Mouse (Mus musculus) ovary, postnatal 10 days (tissue): ENCODE results near the gene Adamts3.

Experiments used
- DNase-seq: peaks from one replicate; pipeline ENCODE4 v3.0.0; 2022; ENCODE audit warnings: low spot score

Adamts3 gene

DNA sequence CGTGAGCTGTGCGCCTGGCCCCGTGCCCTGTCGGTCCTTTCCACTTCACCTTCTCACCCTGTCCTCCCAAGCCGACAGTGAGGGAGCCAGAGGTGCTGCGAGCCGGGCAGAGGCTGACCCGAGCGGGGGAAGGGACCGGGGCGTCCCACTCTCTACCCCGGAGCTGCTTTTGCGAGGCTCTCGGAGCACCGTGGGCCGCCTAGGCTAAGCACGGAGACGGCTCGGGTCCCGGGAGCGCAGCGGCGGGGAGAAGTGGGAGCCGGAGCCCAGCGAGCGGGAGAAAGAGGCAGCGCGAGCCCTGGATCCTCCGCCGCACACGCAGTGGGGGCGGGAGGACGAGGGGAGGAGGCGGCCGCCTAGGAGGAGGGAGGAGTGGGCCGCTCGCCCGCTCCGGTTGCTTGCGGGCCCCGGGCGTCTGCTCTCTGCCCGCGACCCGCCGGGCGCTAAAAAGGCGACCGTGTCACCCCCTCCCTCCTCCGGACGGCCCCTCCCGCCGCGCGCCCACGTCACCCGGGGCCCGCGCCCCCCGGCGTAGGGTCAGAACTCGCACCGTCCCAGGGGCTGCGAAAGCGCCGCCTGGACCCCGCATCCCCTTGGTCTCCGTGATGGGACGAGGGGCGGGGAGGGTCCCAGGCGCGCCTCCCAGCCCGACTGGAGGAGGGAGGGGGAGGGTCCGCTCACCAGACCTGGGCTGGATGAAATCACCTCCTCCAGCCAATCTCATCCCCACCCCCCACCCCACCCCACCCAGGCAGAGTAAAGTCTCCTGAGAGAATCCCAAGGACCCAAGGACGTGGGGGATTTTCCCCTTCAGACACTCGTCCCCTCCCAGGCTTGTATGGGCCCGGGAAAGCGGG lies at the start of gene Adamts3:
Adamts3 (minus strand) TSS at position 284 of the 857 bp plus-strand sequence.
- DNase-seq, result peak; percentile 39

DNA sequence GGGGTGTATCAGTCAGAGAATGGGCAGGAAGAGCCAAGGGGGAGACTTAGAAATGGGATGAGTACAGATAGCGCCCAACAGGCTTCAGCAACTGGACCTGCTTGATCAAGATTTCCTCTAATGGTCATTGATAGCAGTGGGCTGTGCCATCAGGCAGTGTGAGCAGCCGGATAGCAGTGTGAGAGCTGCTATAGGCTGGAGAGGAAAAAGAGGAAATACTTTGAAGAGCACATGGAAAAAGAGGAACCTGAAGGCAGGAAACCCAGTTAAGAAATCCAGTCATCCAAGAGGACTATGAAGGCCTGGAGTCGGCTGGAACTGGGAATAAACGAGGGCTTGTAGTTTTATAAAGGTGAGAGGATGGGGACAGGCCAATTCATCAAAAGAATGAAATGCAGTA lies 48.4 kb upstream of the Adamts3 start:
- no peak for DNase-seq

DNA sequence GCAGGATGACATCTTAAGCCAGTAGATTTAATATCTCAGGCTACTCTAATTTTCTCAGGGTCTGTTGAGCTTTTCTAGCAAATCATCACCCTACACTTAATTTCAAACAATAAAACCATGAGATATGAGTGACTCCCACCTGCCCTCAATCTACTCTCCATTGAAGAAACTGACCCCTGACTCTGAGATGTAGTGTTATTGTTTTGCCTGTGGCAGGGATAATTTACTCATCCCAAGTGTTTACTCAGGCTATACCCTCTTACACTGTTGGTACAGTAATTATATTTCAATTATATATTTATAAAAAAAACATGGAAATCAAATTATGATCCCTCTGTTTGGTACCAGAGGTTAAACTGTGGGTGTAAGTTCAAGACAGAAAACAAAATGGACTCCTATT lies 29.2 kb upstream of the Adamts3 start:
- no peak for DNase-seq

DNA sequence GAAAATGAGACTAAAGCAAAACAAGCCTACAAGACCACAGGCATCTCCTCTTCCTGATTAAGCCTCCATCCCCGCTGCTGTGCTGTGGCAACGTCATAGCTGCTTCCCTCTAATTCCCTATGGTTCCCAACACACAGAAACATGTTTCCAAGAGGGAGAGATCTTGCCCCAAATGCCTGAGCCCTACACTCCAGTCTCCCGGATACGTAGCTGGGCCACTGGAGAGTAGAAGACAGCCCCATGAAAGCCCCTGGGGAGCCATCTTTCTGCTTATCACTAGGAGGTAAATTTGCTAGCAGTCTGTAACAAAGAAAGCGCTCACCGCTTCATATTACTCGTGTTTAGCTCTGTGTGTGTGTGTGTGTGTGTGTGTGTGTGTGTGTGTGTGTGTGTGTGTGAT lies 28.8 kb upstream of the Adamts3 start:
- no peak for DNase-seq

DNA sequence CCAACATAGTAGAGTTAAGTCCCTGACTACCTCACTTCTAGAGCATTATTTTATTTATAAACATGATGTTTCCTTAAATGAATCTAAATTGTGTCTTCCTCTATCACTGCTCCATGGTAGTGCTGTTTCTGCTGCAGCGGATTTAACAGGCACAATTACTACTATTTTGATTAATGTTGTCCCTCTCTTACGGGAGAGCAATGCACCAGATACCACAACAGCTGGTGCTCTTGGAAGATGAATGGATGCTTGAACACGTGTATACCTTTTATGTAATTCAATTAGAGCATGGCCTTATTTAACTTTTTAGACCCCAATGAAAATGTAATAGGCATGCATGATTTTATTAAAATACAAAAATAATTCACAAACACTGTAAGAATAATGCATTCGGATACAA lies 28.4 kb upstream of the Adamts3 start:
- DNase-seq, result no peak

DNA sequence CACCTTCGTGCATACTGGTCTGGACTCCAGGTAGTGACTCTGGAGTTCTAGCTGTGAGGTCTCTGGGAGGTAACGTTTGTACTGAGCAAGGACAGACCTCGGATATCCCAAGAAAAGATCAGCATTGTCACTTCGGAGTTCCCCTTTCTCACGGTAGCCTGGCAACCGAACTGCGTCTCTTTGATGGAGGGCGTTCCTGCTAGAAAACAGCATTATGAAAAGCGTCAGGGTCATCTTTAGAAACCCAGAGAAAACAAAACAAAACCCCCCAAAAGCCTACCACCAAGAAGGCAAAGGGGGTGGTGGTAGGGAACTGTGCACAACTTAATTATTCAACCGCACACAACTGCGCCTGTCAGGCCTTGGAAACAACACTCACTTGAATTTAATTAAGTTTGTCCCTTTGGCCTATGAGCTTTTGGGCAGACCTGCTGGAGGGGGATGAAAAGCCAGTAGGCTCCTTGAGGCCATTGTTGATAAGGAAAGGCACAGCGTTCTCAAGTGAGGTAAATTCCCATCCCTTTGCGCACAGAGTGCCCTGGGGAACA lies 23.8 kb upstream of the Adamts3 start:
- DNase-seq, result no peak

DNA sequence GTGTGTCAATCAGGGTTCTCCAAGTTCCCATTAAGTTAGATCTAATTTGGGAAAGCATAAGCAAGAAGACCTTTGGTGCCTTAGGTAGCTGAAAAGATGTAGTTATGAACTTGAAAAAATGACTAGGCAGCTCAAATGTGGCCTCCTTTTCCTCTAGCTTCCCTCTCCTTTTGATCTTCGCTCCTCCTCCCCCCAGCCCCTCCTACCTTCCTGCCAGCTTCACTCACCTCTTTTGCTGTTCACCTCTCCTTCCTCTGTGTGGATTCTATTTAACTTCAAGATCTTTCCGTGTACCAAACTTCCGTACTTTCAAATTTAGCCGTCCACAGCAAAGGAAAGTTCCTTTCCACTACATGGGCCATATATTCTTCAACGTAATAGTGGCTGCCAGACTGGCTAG lies 17.9 kb upstream of the Adamts3 start:
- DNase-seq, result no peak

DNA sequence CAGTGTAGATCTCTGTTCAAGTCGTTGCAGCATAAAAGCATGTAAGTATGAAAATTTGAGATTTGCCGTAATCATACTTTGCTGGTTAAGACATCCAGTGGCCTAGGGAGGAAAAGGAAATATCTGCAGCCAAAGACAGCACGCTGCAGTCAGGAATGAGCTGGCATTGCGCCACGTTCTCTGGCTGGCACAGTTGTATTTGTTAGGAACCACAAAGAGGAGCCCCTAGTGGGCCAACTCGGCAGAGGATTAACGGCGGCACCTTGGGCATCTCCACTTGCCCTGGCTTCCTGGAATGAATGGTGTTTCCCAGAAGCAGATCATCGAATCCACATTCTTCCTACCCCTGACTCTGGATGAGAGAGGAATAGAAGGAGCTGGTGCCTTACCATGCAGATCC lies 14.4 kb upstream of the Adamts3 start:
- no peak for DNase-seq

DNA sequence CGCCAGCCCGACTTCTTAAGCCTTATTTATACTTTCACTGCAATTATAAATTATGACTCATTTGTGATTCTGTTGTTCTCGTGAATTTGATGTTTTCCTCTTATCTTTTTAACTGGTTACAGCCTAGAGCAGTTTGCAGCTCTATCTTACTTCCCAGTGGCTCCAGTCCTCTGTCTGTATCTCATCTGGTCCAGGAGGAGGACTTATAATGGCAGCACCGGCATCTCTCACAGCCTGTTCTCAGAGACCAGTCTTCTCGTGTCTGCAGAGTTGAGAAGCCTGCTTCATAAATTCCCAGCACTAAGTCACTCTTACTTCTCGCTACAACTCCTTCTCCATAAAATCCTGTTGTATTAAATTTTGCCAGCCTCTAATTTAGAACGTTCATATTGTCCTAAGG lies 12.4 kb upstream of the Adamts3 start:
- DNase-seq, result no peak

DNA sequence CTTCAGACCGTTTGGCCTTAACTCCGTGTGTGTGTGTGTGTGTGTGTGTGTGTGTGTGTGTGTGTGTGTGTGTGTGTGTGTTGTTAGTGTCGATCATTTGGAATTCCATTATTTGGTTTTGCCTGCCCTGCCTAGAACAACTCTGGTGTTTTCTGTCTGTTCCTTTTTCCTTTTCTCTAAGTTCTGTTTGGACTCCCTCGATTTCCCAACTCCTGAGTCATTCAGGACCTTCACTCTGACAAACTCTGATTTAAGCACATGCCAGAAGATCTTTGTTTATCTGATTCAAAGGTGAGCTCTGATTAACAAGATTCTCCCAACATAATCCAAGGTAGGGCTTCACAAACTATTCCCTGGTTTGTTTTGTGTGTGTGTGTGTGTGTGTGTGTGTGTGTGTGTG lies 1.9 kb upstream of the Adamts3 start:
- DNase-seq, result no peak

DNA sequence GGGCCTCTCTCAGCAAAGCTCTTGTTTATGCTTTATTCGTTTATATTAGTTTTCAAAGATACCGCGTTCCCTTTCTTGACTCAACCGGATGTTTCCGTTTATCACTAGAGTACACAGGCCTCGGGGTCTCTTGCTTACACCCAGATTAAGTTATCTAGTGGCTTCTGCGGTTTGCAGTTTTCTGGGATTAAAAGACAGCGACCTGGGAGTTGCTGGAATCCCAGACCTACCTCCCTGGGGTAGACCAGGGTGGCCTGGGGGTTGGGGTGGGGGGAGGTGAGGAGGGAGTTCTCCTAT lies 722 bp upstream of the Adamts3 start:
- no peak for DNase-seq

DNA sequence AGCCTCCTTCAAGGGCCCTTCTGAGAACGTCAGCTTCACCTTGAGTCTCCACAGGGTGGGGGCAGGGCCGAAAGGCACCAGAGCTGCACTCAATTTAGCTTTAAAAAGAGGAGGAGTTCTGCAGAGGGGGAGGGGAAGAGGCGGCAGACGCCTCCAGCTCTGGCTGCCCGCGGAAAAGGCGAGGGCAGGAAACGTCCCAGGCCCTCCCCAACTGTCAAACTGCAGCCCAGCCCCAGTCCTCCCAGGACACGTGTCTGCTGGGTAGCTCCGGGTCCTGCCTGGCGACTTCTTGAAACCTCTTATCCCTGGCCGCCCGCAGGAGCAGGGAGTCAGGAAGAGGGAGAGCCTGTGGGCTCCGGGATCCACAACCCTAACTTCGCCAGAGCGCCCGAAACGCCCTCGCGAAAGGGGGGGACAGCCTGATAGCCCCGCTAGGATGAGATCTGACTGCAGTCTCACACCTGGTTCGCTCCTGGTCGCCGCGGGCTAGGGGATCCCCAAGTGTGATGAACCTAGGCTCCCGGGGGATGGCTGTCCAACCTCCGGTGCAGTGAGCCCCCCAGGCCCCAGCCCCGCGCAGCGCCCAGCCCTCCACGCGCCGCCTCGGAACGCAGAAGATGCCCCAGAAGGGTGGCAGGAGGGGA lies 921 bp downstream of the Adamts3 start:
- peak; percentile 13 for DNase-seq

DNA sequence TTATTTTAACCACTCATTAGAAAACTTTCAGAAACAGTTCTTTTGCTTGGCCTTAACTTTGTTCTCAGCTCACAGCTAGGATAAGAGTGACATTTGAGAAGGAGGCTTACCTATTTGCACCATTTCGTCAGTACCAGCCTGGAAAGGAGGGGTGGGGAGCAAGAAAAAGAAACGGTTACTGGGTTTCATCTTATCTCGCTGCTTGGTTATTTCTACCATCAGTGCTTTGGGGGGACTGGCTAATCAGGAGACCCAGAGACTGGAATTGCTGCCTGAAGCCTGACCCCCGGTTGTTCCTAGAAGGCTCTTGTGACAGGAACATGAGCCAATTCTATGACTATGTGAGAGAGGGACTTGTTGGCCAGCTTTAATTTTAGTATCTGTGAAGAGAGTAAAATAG lies 1.7 kb downstream of the Adamts3 start:
- no peak for DNase-seq

DNA sequence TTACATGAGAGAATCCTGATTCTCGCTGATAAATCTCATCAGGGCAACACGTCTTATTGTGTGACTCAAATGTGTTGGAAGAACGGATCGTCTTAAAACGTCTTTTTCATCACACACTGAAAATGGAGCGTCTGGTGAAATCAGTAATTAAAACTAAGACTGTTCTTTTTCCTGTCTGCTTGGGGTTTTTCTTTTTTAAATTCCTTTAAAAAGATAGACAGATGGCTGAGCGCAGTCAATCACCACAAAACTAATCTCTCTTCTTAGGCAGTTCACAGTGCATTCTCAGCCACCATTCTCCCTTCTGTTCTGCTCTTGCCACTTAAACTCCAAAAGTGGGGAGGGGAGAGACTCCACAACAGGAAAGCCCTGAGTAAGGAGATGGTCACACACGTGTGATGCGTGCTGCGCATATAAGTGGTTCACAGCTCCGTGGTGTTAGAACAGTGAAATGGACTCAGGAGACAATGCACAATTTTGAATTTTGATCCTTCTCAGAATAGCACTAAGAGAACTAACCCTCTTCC lies 4.2 kb downstream of the Adamts3 start:
- DNase-seq, result no peak

DNA sequence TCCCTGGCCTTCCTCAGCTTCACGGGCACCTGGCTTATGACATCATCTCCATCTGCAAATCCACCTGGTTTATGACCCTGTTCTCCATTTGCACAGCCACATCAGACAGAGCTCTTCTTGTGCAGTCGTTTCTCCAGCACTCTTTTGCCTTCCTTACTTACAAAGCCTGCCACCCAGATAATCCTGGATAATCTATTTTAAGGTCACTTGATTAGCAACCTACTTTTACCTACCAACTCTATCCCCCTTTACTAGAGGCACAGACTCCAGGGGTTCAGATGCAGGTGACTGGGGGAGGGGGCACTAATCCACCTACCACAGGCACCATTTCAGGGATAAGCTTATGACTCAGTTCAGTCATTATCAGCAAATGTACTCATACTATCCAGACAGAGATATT lies 10.5 kb downstream of the Adamts3 start:
- no peak for DNase-seq

DNA sequence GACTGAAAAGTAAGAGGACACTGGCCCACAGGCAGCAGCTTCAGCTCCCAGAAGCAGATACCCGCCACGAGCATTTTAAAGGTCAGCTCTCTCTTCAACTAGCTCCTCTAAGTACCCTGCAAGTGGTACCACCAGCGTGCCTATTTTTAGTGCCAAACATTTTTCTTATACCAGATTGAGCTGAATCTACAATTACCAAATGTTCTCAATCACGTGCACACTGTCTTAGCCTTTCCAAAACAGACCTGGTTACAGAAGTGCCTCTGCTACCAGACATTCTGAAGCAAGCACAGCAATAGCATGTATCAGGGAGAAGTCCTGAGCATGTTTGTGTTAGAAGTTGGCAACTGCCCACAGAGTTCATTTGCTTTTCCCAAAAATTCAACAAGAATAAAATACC lies 23.5 kb downstream of the Adamts3 start:
- no peak for DNase-seq

DNA sequence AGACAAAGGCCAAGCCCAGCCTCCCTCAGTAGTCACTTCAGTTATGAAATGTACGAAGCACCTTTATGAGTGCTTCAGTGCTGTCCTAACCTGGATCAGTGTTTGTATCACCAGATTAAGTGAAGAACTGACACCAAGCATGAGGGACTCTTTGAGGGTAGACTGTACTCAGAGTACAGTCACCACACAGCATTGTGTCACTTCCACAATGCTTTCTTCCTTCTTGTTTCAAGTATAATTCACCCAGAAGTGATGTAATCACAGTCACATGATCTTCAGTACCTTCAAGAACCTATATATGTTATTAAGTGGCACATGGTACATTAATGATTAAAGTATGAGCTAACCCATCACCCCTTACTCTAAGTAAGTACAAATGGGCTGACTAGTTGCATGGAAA lies 24.3 kb downstream of the Adamts3 start:
- no peak for DNase-seq

DNA sequence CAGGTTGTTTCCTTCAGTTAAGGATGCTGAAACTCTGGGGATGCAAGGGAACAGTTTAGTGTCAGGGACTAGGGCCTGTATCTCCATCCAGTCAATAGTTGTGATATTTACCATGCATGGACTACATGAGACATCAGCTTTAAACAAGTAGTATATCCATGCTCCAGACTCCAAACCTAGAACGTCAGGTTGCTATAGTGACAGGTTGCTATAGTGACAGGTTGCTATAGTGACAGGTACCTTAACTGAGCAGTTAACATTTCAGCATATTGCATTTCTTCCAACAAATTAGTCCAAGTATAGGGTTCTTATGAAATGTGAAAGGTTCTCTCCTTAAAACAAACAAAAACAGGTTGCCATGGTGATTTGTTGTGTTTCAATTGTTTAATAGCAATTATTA lies 36.6 kb downstream of the Adamts3 start:
- no peak for DNase-seq

DNA sequence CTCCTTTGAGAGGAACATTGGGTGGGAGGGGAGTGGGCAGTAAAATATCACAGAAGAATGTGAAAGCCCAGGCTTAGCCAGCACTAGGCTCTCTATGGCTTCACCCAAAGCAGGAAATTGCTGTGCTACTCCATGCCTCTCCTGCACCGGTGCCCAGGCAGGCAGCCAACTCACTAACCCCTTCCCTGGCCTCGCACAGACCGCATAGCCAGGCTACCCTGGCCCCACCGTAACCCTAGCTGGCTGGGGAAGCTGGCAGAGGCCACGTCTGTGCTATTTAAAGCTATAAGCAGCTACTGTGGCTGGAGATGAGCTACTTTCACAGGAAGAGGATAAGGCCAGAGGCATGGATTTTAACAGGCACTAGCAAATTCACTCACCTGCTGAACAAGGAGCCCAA lies 38.8 kb downstream of the Adamts3 start:
- peak; percentile 21 for DNase-seq

DNA sequence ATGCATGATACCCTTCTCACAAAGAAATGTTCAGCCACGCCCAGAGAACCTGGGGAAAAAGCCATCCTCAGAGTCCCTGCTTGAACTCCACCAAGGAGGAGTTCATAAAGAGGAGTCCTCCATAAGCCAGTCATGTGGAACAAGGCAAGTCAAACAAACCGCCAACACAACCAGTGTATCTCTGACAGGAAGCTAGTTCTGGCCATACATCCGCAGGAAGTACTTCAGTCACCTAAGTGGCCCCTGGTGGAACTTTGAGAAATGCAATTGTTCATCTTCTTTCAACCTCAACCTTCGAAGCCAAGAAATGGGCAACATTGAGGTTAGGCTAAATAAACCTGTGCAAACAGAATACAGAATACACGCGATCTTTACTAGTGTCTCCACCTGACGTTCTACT lies 39.7 kb downstream of the Adamts3 start:
- no peak for DNase-seq

DNA sequence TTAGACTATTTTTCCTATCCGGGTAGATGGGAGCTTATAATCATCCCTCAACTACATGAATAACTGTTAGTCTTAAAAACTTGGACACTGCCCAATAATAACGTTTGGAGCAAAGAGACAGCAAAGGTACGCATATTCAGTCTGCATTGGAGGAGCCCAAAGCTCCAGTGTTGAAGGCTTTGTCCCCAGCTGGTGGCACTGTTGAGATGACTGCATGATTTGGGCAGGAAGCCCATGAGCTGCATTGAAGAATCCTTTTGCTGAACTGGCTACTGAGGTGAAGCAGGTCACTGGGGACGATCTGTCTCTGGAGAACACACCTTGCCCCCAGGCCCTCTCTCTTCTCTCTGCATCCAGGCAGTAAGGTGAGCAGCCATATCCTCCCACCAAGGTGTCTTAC lies 43.5 kb downstream of the Adamts3 start:
- peak; percentile 7 for DNase-seq

DNA sequence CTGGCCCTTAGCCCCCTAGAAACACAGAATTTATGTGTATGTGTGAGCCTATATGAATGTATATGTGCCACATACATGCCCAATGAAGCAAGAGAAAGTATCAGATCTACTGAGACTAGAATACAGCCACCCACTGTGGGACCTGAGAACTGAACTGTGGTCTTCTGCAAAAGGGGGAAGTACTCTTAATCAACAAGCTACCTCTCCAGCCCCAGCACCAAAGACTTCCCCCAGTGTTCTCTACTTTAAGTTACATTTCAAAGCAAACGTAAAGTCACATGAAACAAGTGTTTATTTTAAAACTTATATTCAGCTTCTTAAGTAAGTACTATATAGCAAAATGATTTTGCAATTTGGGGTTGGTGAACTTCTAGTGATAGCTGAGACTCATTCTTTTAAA lies 62.0 kb downstream of the Adamts3 start:
- DNase-seq, result no peak

DNA sequence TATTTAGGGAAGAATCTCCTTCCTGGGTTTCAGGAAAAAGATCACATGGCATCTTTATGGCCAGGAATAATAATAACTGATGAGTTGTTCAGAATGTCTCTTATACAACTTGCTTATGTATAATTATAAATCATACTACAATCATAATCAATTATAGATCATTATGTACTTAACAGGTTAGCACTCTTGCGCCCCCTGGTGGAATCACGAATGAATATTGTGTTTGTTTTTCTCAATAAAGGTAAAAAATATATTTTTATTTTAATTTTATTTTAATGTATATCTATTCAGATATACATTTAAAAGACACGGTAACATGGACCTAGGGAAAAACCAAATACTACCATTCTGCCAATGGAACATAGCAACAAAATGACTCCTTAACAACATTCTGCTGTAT lies 63.6 kb downstream of the Adamts3 start:
- DNase-seq, result no peak

DNA sequence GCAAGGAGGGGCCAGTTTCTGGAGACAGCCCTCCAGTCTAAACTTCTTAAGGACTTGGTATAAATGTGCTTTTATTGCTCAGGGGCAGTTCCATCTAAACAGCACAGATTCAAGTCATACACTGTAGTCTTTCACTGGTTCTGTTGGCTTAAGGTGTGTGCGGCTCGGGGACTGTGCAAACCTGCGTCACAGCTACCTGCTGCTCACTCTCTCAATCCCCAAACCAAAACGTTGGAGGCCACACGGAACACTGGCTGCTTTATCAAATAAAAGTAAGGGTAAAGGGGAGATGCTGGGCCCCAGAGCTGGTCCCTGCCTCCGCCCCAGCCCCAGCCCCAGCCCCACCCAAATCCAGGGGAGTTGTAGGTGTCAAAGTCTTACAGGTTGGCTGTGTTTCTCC lies 66.5 kb downstream of the Adamts3 start:
- DNase-seq, result no peak
